Mouse (Mus musculus): ENCODE data around the gene Scgb1a1. TPM values are rescaled to one million over a fixed set of nuclear protein-coding genes. Genes with fewer than 3 reads are reported as not detected.

Scgb1a1 gene
- total and polyA plus RNA-seq, 3 experiments: not detected

DNA sequence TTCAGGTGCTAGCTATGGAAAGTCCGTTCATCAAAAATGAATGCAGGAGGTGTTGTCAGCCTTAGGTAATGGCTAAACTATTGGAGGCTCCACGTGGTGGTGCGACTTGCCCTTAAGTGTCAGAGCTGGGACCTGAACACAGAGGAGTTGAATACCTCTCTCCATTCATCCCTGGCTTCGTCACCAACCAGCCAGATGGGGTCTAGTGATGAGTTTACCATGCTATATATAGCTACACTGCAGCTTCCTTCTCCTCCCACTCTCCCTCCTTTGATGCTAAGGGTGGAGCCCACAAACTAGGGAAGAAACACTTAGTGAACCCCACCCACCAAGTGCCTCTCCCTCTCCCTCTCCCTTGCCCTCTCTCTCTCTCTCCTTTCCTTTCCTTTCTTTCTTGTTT, 43.5 kb downstream of the Scgb1a1 start:
- H3K4me3 ChIP-seq (ENCODE audit: control insufficient read depth in 1 of 2, insufficient read depth in 1 of 2, low read depth in 2 of 2, low read length in 2 of 2): peak overlapping the region; percentile 12 to 40; a peak in 3 of 4 replicates
- H3K4me1 ChIP-seq (ENCODE audit: control insufficient read depth in 1 of 2, insufficient read depth in 2 of 2, low read length in 2 of 2): peaks cover 10 to 41% of the 10 kb centered on the region in 2 experiments
- H3K9me3 ChIP-seq (replicated peaks; ENCODE audit: insufficient read depth, low read length): no peaks in the 10 kb centered on the region
- no peaks in the 10 kb centered on the region for H3K79me2 ChIP-seq (ENCODE audit: control insufficient read depth, insufficient read depth, low read length, poor library complexity)
- TF ChIP-seq EP300 (IDR thresholded peaks at IDR 0.05; ENCODE audit: low read depth in 1 of 2, low read length in 2 of 2) (no peak; a peak in 1 of 4 replicates), MYC (IDR thresholded peaks at IDR 0.05; ENCODE audit: low read depth, low read length) (no peak), POLR2A (IDR thresholded peaks at IDR 0.05; ENCODE audit: control insufficient read depth in 1 of 2, insufficient read depth in 1 of 2, low read depth in 1 of 2, low read length in 2 of 2, poor library complexity in 1 of 2) (0 out of 4 replicates have a peak, but pooled peaks of 1 of the 2 experiments have one; percentile 22), GATA1 (IDR thresholded peaks at IDR 0.05; ENCODE audit: low read depth, low read length) (no peak), MYB (IDR thresholded peaks at IDR 0.05; ENCODE audit: low read depth, low read length) (no peak), ZKSCAN1 (IDR thresholded peaks at IDR 0.05; ENCODE audit: low read depth, low read length) (no peak), POLR2AphosphoS2 (IDR thresholded peaks at IDR 0.05; ENCODE audit: low read length) (no peak), CHD1 (IDR thresholded peaks at IDR 0.05; ENCODE audit: low read depth, low read length) (no peak), CTCF (IDR thresholded peaks at IDR 0.05 in 2 of 3, conservative IDR thresholded peaks at IDR 0.05 in 1 of 3; ENCODE audit: control insufficient read depth in 1 of 3, insufficient read depth in 1 of 3, low read depth in 2 of 3, low read length in 3 of 3, poor library complexity in 1 of 3, severe bottlenecking in 1 of 3) (no peak), TBP (IDR thresholded peaks at IDR 0.05; ENCODE audit: low read depth, low read length) (0 out of 2 replicates have a peak, but pooled peaks have one; percentile 49), TAL1 (IDR thresholded peaks at IDR 0.05; ENCODE audit: low read length) (peak; percentile 51; the same call in 1 of the 2 replicates), ELF1 (IDR thresholded peaks at IDR 0.05; ENCODE audit: low read depth, low read length) (no peak), ETS1 (IDR thresholded peaks at IDR 0.05; ENCODE audit: low read depth, low read length) (peak; percentile 58), MAZ (IDR thresholded peaks at IDR 0.05; ENCODE audit: low read depth, low read length) (no peak), MAX (IDR thresholded peaks at IDR 0.05; ENCODE audit: low read length) (peak; percentile 66; the same call in 1 of the 2 replicates), HCFC1 (IDR thresholded peaks at IDR 0.05; ENCODE audit: low read depth, low read length) (no peak), MAFK (IDR thresholded peaks at IDR 0.05; ENCODE audit: borderline replicate concordance, low read depth, low read length) (no peak), RCOR1 (IDR thresholded peaks at IDR 0.05; ENCODE audit: low read depth, low read length) (no peak), ZMIZ1 (IDR thresholded peaks at IDR 0.05; ENCODE audit: low read depth, low read length) (no peak), E2F4 (IDR thresholded peaks at IDR 0.05; ENCODE audit: borderline replicate concordance, low read depth, low read length) (no peak), TCF12 (IDR thresholded peaks at IDR 0.05; ENCODE audit: low read depth, low read length) (0 out of 2 replicates have a peak, but pooled peaks have one; percentile 11), MXI1 (IDR thresholded peaks at IDR 0.05; ENCODE audit: low read depth, low read length) (peak; percentile 47), MEF2A (IDR thresholded peaks at IDR 0.05; ENCODE audit: extremely low read depth, insufficient replicate concordance, low read depth, low read length, poor library complexity, severe bottlenecking) (peak; percentile 79; the same call in 1 of the 2 replicates), GABPA (IDR thresholded peaks at IDR 0.05; ENCODE audit: low read depth, low read length) (no peak)
- H3K36me3 ChIP-seq (ENCODE audit: control insufficient read depth in 1 of 2, insufficient read depth in 2 of 2, low read length in 2 of 2): peaks cover 0 to 30% of the 10 kb centered on the region in 2 experiments; a peak in 2 of 4 replicates
- peak overlapping the region; percentile 37; the same call in 1 of the 2 replicates for H3K27ac ChIP-seq (ENCODE audit: control insufficient read depth, low read depth, low read length)
- no peaks in the 10 kb centered on the region for H3K27me3 ChIP-seq (ENCODE audit: control insufficient read depth in 1 of 2, insufficient read depth in 2 of 2, low read length in 2 of 2)
- DNase-seq (ENCODE audit: low read depth, low spot score): peak; percentile 77
- peak overlapping the region; percentile 29 for H3K9ac ChIP-seq (ENCODE audit: control insufficient read depth, low read depth, low read length, poor library complexity, severe bottlenecking)

All from MEL (cell line).